Mouse (Mus musculus) MN1 (cell line): ENCODE data around the gene Lpar1.
"Not testable (repeated sequence)": the region's sequence is repeated elsewhere in the genome, so short reads cannot be mapped to it uniquely, and the experiment has no call there.

Experiments used
- DNase-seq: peaks from one replicate; pipeline ENCODE4 v3.0.0-alpha.2; 2016; ENCODE audit warnings: low spot score

Lpar1 gene

DNA sequence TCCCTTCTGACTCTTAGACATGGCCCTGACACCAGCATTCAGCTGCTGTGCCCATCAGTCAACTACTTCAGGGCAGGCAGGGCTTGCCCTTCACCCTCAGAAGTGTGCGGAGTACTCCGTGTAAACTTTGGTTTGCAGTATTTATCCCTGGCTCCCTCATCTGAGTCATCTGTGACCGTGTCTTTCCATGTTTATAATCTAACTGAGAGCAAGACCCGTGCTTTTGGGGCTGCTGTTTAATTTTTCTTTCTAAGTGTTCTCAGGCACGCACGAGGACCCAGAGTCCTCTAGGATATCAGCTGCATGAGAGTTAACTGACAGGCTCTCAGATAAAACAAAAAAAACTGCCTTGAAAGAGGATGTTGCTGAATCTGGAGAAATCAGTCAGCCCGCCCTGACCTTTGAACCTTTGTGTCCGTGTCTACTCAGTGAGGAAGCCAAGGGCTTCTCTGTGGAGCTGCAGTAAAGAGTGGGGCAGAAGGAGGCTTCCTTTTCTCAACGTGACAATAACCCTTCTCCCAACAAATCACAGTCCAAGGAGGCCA is 7.7 kb downstream of the Lpar1 start:
- no peak for DNase-seq

DNA sequence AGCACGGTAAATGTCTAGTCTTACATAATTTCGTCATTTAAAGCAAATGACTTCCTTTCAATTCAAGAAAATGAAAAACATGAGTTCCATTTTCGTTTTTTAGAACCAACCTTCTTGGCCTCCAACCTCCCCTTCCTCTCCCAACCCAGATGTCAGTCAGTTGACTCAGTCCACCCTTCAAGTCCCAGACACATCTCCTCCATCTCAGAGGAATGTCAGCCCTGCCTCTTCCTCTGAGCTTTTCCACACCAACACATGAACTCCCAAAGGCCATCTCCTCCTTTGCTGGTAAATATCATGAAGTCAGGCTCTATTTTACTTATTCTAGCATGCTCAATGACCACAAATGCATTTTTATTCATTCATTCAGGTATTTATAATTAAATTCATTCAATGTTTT is 10.5 kb downstream of the Lpar1 start:
- DNase-seq = no peak

DNA sequence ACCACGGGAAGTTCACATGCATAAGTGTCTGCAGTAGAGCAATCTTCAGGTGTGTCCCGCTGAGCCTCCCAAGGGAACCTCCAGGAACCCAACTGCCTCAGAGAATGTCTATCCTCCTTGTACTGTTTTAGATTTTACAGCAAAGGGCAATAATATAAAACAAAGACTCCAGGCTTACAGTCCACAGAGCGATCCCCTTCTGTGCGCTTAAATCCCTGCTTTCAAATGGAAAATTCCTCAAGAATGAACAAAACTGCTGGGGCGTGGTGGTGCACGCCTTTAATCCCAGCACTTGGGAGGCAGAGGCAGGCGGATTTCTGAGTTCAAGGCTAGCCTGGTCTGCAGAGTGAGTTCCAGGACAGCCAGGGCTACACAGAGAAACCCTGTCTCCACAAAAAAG is 11.0 kb downstream of the Lpar1 start:
- DNase-seq = not testable (repeated sequence)

DNA sequence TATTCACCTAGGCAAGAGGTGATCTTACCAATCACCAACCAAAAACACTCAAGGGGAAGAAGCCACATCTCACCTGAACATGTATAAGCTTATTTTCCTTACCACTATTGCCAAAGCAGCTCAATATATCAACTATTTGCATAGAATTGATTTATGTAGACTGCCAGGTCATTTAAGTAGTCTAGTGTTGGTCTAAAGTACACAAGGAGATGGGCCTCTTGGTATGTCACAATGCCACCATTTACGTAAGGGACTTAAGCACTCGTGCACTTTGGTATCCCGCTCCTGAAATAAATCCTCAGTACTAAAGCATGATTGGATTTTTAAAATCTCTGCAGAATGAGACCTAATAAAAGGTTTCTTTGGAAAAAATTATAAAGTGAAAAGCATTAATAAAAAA is 12.9 kb downstream of the Lpar1 start:
- DNase-seq = no peak

DNA sequence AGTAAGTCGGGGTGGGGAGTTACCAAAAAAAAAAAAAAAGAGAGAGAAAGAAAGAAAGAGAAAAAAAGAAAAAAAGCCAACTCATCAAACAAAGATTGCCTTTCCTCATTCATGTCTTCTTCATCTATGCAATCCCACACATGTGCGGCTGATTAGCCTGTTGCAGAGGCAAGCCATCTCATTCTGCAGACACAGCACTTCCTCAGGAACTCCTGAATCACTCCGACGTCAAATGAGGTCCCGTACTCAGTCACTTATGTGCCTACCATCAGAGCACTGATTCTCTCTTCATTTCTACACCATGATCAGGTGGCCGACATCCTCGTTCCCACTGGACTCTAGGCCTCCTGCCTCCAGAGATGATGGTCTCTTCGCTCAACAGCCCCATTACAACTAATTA is 13.3 kb downstream of the Lpar1 start:
- no peak for DNase-seq

DNA sequence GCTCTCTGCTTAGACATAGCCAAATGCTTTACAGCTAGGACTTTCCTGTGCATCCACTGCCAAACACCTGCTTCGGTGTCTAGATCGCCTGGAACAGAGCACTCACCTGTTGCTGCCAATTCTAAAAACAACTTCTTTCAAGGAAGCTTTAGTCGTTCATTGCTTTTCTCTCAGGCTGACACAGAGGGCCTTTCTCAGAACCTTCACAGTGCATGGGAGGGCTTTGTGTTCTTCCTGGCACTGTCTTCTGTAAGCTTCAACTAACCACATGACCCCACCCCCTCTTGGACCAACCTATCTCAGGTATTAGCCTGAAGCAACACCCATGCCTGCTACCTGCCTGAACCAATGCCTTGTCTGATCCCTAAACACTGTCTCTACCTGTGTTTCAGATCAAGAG is 15.0 kb downstream of the Lpar1 start:
- no peak for DNase-seq

DNA sequence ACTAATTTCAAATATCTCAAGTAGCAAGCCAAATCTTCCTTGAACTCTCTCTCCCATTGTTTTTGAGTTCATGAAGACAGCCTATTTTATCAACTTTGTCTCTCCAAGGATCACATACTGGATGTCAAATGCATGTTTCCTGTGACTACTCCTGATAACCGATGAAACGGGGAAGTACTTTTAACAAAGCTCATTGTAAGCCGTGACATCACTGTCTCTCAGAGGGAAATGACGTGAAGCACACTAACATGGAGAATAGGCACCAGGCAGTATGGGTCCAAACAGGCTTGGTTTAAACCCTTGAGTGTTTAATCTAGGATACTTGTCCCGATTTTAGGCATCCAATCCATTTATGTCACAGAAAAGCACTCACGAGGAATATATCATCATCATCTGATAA is 17.9 kb downstream of the Lpar1 start:
- no peak for DNase-seq

DNA sequence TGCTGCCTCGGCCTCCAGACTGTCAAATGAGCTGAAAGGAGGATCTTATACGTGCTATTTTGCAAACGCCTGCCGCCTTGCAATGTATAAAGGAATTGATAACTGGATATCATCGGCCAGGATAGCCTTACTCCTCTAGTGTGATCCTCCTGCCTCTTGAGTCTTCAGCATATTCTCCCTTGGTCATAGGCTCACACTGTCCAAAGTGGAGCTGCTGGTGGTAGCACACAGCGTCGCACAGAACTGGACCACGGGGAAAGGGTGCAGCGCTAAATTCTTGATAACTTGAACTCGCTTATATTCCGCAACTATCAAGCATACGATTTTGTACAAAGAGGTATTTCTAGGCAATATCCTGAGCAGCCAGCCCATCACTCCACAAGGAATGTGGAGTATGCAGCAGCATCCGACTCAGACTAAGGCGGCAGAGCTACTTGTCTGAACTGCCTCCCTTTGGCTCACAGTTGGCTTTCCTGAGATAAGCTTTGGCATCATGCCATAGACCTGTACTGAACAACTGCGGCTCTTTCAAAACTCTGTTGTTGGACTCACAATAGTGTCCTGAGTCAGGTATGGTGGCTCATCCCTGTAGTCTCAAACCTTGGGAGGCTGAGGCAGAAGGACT is 18.9 kb downstream of the Lpar1 start:
- DNase-seq = no peak

DNA sequence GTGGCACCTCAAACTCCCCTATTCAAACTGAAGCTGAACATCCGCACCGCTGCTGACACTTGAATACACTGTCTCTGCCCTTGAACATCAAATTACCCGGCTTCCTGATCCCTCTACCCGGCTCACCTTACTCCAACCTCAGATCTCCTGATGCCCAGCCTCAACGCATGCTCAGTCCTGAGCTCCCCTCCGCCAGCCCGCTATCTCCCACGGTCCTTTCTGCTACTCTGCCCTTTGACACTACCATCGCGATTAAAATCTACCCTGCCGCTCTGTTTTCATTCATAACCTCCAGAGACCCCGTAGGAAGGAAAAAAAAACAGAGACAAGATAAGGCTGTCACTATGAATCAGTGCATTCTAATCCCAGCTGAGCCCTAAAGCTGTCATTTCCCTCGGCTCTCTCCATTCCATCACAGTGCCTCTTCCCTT is 19.5 kb downstream of the Lpar1 start:
- DNase-seq = no peak

DNA sequence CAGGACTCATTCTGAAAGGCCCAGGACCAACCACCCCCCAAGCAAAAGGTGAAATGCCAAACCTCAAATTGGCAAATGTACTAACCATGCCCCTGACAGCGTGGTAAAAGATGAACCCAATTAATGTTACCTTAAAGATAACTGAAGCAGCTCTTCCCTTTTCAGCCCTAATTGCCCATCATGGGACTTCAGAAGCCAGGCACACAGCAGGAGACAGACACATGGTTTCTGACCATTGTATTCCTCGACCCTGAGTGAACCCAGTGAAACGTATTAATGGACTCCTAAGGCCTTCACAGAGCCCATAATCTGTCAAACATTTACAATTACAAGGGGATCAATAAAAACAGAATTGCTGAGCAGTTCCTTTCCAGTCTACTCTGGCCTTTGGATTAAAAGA is 20.2 kb downstream of the Lpar1 start:
- no peak for DNase-seq

DNA sequence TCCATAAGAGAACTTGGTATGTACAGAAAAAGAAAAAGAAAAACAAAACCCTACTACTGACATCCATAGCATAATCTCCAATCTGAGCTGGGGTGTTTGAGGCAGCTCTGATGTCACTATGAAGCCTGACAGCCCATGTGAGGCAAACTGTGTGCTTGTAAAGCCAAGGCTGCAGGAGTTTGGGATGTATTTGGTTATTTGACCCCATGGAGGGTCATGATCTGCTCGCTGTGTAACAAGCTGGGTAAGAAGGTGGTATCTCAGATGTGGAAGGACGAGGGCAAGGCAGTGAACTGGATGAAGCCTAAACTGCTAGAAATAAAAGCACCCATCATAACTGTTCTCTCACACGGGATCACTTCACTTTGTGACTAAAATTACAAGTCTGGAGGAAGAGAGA is 21.4 kb downstream of the Lpar1 start:
- DNase-seq = no peak

DNA sequence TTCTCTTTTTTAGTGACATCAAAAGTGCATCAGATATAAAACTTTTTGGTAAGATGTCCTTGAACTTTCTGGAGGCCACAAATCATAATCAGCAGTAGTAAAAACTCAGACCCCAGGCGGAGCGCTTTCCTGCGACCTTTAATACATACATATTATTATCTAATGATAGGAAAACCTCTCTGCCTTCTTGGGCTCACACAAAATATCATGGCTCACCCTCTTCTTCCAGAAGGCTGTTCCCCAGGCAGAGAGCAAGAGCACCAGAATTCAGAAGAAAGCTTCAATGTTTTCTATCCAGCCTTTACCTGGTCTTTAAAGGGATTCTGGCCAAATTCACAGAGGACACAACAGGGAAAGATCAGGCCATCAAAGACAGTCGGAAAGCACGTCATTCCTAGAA is 23.0 kb downstream of the Lpar1 start:
- DNase-seq = no peak

DNA sequence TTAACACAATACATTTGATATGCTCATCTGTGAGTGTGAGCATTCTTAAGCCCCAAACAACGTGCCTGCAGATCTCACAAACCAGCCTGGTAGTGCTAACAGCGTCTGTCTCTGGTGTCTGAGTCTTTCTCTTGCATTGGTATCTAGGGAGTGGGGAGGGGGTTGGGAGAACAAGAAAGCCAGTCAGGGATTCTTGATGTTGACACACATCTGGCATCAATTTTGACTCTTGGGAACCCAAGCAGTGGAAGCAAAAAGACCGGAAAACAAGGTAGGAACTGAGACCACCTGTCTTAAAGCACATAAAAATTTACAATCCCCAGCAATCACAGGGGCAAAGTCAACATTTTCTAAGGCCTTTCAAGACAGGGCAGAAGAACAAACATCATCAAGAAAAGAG is 23.4 kb downstream of the Lpar1 start:
- DNase-seq = no peak

DNA sequence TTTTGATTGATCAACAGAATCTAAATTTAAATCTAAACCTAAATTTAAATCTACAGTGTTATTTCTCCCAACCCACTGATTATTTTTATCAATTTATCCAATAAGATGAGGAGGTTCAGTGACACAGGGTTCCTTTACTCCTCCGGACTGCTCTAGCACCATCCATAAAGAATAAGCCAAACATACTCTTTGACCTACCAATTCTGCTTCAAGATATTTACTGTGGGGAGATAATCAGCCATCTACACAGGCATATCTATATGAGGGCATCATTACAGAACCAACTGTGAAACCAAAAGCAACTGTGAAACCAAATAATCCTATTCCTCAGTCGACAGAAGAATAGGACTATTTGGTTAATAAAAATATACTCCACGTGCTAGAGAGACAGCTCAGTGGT is 25.8 kb downstream of the Lpar1 start:
- no peak for DNase-seq

DNA sequence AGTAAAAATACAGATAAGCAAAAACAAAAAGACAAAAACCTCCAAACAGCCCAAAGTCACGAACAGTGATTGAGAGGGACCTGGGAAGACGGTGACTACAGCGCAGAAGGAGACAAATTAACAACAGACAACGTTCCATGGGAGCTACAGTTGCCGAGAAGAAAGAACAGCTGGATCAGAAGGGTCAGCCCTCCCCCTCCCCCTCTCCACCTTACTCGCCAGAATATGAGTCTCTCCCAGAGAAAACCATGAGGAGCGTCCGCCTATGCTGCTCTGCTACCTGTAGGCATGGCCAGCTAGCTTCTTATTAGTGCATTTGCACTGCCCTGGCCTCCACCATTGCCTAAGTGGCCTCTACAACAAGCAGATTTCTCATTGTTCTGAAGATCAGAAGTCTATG is 32.6 kb downstream of the Lpar1 start:
- DNase-seq = no peak

DNA sequence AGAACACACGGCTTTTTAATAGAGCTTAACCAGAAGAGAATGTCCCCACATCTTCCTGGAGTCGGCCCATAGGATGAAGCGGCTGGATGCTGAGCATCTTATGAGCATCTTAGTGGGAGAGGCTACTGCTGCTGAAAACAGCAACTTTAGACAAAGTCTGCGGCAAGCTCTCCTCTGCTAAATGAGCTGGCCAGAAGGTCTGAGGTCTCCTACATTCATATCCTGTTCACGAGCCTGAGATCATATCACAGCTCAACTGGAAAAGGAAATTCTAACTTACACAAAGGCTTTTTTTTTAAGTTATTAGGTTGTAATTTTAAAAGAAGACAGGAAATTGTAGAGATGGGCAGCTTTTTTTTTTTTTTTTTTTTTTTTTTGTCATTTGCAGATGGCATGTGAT is 33.2 kb downstream of the Lpar1 start:
- DNase-seq = no peak

DNA sequence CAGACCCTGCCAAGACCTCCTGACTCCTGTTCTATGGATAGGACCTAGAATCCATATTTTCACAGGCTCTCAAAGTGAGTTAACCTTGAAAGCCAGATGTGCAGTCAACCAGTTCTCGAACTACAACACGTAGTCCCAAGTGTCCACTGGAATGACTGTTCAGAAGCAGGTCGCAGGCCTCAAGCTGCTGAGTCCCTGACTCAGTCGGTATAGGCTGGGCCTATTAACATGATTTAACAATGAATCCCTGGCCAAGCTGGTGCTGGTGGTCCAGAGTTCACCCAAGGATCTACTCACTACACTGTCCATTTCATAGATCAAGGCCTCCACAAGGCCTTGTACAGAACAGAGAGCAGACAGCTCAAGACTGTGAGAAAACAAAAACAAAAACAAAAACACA is 33.8 kb downstream of the Lpar1 start:
- DNase-seq = no peak

DNA sequence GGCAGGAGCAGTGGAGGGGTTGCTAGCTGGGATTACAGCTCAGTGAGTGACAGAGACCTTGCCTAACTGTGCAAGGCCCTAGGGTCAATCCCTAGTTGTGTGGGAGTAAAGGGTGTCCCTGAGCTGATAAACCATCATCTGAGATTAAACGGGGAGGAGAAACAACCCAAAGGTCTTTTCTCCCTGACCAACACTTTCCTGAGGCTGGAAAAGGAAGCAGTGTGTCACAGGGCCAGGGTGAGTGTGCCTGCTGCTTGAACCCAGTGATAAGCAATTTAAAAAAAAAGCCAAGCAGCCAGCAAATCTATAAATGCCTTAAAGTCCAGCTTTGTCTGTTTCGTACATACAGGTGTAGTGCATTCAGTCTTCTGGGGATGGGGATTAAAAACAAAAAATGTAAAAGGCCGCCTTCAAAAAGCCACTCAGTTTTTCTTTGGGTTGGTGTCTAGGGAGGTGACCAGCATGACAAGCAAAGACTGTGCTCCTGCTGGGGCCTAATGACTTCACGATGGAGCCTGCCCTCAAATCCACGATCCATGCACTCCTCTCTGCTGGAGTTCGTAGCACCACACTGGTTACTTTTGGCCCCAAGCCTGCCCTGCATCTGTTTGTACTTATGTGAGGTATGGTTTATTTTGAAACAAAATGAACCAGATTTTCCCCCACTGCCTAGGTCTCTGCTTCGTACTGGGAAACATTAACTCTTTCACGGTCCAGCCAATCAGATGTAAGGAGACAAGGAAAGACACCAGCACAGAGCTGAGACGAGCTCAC is 35.3 kb downstream of the Lpar1 start:
- no peak for DNase-seq

DNA sequence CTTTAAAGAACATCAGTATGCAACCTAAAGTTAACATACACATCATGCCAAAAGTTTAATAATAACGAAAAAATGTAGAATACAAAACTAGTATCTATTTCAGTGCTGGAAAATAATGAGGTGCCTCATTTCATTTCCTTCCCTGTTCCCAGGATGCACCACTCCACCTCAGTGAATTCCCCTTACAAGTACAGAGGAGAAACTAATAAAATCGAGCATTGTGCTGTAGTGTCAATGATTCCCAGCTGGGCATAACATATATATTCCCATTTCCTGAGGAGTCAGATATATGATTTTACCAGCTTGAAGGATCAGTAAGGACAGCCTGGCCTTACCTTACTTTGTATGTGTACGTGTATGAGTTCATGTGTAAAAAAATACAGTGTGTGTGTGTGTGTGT is 36.9 kb downstream of the Lpar1 start:
- no peak for DNase-seq

DNA sequence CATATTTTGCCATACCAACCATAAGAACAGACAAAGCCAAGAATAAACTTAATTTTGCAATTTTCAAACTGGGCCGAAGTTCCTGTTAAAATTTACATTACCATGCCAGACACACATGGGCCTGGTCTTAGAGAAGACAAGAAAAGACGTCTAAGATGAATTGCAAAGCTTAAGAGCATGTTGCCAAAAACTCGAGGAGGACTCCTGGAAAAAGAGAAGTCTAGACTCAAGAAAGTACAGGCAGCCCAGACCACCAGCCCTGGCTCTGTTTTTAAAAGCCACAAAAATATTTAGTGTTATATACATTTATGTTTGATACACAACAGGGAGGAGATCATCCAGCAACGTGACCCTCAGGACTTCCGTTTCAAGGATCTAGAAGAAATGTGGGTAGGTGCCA is 37.5 kb downstream of the Lpar1 start:
- no peak for DNase-seq

DNA sequence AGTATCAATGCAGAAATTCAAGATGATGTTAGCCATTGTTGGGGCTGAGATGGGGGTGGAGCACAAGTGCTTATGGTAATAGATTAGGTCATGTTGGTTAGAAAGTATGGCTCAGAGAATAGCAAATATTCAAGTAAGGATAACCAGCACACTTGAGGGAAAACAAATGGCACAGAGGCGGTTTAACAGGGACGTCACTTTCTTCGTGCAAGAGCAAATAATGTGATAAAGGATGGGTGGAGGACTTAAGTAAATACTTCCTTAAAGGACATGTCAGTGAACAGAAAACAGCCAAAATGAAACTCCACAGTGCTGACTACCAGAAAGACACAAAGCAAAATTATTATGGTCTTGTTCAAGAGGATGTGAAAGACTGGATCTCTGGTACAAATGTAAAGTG is 42.1 kb downstream of the Lpar1 start:
- no peak for DNase-seq

DNA sequence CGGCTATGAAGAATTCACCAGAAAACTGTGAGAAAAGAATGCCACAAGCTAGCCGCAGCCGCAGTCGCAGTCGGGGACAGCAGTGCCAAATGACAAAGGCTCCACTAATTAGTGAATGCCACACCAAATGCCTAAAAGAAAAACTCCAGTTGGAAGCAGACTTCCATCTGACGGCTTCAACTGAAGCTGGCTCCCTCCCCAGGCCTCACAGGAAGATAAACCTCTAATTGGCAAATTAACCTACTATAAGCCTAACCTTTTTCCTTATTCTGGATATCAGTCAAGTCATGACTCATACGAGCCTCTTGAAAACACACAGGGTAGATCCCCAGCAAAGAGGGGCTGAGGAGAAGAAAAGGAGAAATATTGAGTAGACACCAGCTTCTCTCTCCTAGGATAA is 44.9 kb downstream of the Lpar1 start:
- no peak for DNase-seq

DNA sequence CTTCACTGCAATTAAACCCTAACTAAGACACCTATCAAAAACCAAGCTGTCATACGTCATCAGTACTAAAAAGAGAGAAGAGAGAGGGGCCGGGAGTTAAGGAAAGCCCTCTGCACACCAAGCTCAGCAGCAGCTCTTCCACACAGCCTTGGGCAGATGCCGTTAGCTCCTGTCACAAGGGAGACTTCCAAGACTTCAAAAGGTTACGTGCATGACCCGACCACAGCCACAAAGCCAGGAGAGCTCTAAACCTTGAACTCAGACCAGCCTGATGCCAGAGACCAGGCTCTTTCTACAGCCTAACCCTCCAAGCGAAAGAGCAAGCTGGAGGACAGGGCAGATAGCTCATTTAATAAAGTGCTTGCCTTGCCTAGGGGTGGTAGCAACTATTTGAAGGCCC is 46.2 kb downstream of the Lpar1 start:
- no peak for DNase-seq
